Mouse (Mus musculus): Measurements from ENCODE around the gene Ly9. TPM values are rescaled to one million over a fixed set of nuclear protein-coding genes. Genes with fewer than 3 reads are reported as not detected.

The Ly9 gene
- total RNA-seq, 2 experiments from 2014 or later: 0.22 to 0.39 TPM

Small RNAs within 50 kb of the gene (microRNA-seq; reads per million reads assigned to microRNA genes)
- not detected for gene Mir7683

Other genes starting within 250 kb of the Ly9 start
- not detected for gene Klhdc9, start 246.6 kb downstream of the Ly9 start, total RNA-seq (2021)
- under 1 TPM; 0.21 to 0.42 TPM for gene Nectin4, start 237.3 kb downstream of the Ly9 start, total RNA-seq (2021)
- 1 to 10 TPM; 2.7 TPM for gene Arhgap30, start 218.5 kb downstream of the Ly9 start, total RNA-seq (2021)
- 10 to 100 TPM; 38.7 to 42.6 TPM for gene Usf1, start 196.1 kb downstream of the Ly9 start, total RNA-seq (2021)
- 1 to 10 TPM; 1.2 to 1.6 TPM for gene Tstd1, start 188.5 kb downstream of the Ly9 start, total RNA-seq (2021)
- gene F11r, start 169.9 kb downstream of the Ly9 start, total RNA-seq (2021): 10 to 100 TPM; 37.1 to 38.9 TPM
- 1 to 10 TPM; 2.4 to 3.3 TPM for gene Alyref2, start 103.9 kb downstream of the Ly9 start, total RNA-seq (2021)
- gene Itln1, start 72.1 kb downstream of the Ly9 start, total RNA-seq (2021): not detected
- under 1 TPM; 0.25 to 0.44 TPM for gene Cd244a, start 48.2 kb downstream of the Ly9 start, total RNA-seq (2021)
- gene Slamf7, start 45.6 kb upstream of the Ly9 start, total RNA-seq (2021): under 1 TPM; 0.18 to 0.22 TPM
- 1 to 10 TPM; 2.0 to 3.0 TPM for gene Cd48, start 74.6 kb upstream of the Ly9 start, total RNA-seq (2021)
- under 1 TPM; 0.23 to 0.67 TPM for gene Slamf1, start 159.7 kb upstream of the Ly9 start, total RNA-seq (2021)
- gene Cd84, start 232.3 kb upstream of the Ly9 start, total RNA-seq (2021): 1 to 10 TPM; 1.5 to 2.4 TPM

All from heart, postnatal 25 days (tissue).